Mouse (Mus musculus) regulatory T cell (primary cell): ENCODE results near the gene Synm.

ENCODE experiments used
- in situ Hi-C: fragments of 300-600 bp; cut with MboI, MseI; formaldehyde crosslinking; loops from one replicate; pipeline ENCODE4 v1.15.1; 2025; ENCODE audit warnings: high pct_unique_total_duplicates

Synm gene

DNA sequence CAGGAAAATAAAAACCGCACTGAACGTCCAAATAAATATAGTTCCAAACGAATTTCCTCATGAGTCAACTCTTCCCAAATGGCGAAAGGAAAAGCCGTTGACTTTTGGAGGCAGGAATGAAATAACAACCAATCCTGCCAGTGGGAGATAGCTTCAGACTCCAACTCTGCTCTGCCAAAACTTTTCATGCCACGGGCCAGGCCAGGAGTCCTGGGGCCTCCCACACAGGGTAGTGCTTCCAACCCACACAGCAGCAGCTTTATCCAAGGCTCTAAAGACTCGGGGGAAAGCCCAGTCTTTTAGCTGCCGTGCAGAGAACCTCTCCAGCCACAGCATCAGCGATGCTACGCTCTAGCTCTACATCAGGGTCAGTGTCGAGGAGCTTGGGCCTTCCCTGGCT is 4.9 kb downstream of the Synm start:
- in situ Hi-C loops, result no loop called here

- in situ Hi-C loops, result no loop called here
Observed at GRCm38 (mm10) chr7:67749441-67750239, 9.9 kb downstream of the Synm start.

DNA sequence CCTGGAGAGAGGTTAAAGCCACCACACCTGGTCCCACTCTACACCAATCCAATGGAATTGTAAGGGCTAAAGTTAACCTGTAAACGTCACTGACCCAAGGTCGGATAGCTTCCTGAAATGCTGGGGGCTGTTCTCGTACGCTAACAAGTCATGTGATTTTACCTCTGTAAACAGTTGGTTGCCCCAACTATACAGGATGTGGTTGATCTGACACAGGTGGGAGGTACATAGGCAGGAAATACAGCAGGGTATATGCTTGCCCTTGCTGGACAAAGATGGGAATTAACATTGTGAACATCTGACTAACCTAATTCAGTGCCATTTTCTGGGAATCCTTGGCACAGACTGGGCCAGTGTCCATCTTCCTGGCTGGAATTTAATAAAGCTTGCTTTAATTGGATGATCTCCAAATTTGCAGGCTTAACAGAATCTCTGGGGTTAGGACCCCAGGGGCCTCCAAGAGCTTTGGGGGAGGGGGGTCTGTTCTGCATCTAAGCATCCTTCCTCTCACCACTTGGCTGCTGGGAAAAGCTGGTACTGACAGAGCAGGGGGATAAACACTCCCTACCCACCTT is 11.7 kb downstream of the Synm start:
- in situ Hi-C loops, result no loop called here

DNA sequence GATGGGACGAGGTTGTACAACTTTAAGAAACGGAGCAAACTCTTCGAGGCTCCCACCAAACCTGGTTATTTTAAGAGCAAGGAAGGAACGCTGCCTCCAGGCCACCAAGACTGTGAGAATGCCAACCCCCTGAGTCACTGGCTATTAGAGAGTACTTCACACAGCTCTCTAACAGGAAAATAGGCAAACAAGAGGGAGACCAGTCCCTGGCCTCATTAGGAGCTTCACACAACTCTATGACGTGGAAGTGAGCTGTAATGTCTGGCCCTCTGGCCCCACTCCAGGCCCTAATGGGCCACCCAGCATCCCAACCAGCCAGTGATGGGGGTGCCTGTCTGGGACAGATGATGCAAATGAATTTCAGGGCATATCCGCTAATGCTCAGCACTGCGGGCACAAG is 17.8 kb downstream of the Synm start:
- in situ Hi-C loops, result no loop called here

GRCm38 (mm10) chr7:67740796-67741195 is 18.7 kb downstream of the Synm start:
- in situ Hi-C loops, result no loop called here

DNA sequence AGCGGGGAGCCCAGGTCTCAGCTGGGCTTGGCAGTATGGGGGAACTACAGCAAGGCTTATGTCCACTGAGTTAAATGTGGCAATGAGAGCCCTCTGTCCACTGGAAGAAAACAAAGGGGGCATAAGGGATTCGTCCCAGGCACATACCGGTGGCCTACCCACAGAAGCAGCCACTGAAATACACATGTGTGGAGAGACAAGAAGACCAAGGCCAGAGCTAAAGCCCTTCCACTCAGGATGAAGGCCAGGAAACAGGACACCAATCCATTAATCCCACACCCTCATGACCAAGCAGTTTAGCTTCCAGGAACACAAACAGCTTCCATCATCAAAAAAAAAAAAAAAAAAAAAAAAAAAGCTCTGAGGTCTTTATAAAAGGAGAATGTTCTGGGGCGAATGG is 19.2 kb downstream of the Synm start:
- in situ Hi-C loops, result no loop called here

DNA sequence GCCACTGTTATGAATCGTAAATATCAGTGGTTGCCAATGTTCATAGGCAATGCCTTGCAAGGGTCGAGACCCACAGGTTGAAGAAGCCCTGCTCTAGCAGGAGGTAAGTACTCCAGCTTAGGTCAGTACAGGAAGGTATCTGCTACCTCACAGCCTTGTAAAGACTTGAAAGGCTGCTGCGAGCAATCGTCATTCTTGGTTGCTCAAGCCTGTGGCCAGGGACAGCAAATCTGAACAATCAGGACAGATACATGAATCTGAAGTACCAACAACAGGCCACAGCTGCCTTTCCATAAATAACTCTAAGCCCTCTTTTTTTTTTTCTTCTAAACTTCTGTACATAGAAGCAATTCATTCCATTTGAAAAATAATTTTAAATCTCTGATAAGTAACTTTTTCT is 27.3 kb downstream of the Synm start:
- in situ Hi-C loops, result no loop called here

- in situ Hi-C loops, result no loop called here
Observed at GRCm38 (mm10) chr7:67730431-67731110, 29.0 kb downstream of the Synm start.

GRCm38 (mm10) chr7:67728809-67729208 is 30.7 kb downstream of the Synm start:
- in situ Hi-C loops, result no loop called here

GRCm38 (mm10) chr7:67728203-67728602 is 31.3 kb downstream of the Synm start:
- in situ Hi-C loops, result no loop called here

- in situ Hi-C loops, result no loop called here
Observed at GRCm38 (mm10) chr7:67725016-67725415, 34.5 kb downstream of the Synm start.

DNA sequence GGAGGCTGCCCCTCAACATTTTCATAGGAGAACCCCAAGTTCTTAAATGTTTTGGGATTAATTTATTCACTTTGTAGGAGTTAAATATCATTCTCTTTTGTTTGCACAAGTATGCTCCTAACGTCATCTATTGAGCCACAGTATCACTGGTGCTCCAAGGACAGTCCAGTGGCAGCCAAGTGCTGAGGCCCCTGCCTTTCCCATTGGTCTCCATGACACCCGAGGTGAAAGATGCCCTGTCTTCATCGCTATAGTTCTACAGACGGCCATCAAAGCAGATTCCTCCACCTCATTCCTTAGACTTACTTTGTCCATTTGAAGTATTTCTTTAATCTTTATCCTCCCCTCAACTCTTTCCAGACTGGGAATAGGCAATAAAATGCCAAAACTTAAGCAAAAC is 35.0 kb downstream of the Synm start:
- in situ Hi-C loops, result no loop called here

DNA sequence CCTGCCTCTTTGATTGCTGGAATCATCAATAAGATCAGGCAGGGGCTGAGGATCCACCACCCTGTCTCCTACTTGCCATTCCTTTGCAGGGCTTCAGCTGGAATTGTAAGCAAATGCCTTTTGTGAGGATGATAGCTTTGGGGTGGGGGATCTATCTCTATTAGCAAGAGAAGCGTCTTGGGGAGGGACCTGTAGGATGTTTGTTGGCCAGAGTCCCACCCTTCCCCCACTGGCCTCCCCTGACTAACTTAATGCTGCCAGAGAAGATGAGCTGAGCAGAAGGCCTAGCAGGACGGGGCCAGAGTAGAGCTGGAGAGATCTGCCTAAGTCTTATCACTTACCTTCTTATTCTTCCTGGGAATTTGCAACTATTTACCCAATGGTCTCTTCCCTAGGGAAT is 37.4 kb downstream of the Synm start:
- in situ Hi-C loops, result no loop called here

- in situ Hi-C loops, result no loop called here
Observed at GRCm38 (mm10) chr7:67718804-67719203, 40.7 kb downstream of the Synm start.

DNA sequence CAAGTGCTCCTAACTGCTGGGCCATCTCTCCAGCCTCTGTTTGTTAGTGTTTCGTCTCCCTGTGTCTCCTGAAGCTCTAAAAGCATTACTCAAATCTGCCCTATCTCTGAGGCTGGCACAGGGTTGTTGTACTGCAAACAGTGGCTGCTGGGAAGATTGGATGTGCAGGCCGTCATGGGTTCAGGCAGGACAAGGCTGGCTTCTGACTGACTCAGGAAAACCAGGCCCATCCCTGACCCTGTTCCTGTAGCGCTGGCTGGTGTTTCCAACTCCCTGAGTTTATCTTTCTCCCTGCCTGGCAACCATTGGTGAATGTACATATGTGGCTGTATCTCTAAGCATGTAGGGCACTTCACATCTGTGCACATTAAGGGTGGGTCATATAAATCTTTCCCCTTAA is 42.0 kb downstream of the Synm start:
- in situ Hi-C loops, result no loop called here

GRCm38 (mm10) chr7:67716925-67717324 is 42.6 kb downstream of the Synm start:
- in situ Hi-C loops, result no loop called here

- in situ Hi-C loops, result no loop called here
Observed at GRCm38 (mm10) chr7:67716213-67716878, 43.2 kb downstream of the Synm start.

DNA sequence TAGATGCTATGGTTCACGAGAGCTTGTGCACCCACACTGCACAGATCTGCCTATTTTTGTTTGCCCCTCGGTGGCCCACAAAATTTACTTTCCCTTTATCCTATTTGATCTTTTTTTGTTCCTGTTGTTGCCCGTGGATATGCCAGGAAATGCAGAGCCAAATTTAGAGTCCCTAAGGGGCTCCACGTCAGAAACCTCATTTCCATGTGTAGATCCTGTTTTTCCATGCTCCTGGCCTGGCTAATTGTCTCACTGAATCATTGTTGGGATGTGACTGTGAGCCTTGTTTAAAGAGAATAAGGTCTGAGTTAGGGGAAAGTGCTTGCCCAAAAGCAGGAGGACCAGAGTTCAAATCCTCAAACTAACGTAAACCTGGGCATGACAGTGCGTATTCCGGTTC is 44.4 kb downstream of the Synm start:
- in situ Hi-C loops, result no loop called here

DNA sequence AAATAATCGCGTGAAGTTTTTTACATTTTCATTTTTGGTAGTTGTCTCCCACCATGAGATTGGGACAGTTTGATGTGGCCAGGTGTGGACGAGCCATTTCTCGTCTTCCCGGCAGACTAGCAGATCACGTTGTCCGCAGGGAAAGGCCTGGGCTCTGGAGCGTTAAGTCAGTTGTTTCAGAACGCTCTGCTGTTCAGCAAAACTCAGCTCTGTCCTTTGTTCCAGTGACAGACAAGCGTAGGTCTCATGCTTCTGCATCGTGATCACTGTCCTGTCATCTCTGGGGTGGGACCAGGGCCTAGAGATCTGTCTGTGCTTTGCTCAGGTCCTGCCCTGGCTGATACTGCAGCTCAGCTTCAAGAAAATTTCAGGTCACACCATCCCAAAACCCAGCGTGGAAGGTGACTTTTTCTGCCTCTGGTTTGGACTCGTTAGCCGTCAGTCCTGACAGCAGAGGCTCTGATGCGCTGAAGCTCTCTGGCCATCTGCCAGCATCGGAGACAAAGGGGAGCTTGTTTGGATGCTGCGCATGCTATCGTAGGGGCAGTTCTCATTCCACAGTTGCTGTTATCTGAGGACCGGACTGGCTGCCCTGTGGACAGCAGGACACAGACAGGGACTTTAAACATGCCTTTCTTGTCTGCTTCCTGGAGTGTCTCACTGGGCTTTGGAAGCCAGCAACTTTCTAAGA is 45.6 kb downstream of the Synm start:
- in situ Hi-C loops, result no loop called here

- in situ Hi-C loops, result no loop called here
Observed at GRCm38 (mm10) chr7:67710216-67710615, 49.3 kb downstream of the Synm start.

DNA sequence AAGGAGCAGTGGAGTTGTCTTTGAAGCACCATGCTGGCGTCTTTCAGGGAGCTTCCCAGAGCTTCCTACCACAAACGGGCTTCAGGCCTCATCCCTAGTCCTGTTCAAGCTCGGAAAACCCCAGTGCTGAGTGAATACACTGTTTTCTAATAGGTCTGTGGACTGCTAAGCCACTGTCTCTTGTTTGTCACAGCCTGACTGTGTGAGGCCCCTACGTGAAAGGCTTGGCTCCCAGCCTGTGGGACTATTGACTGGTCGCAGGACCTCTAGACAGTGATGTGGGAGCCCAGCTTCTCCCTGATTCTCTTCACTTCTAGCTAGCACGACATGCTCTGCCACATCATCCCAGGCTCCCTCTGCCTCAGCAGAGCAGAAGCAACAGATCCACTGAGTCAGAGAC is 51.4 kb downstream of the Synm start:
- in situ Hi-C loops, result no loop called here
